Mouse (Mus musculus): Measurements from ENCODE around the gene Sim1. TPM values are rescaled to one million over a fixed set of nuclear protein-coding genes. Genes with fewer than 3 reads are reported as not detected.

Gene Sim1
- polyA plus RNA-seq, 1 experiment from 2014 or later, result not detected

DNA sequence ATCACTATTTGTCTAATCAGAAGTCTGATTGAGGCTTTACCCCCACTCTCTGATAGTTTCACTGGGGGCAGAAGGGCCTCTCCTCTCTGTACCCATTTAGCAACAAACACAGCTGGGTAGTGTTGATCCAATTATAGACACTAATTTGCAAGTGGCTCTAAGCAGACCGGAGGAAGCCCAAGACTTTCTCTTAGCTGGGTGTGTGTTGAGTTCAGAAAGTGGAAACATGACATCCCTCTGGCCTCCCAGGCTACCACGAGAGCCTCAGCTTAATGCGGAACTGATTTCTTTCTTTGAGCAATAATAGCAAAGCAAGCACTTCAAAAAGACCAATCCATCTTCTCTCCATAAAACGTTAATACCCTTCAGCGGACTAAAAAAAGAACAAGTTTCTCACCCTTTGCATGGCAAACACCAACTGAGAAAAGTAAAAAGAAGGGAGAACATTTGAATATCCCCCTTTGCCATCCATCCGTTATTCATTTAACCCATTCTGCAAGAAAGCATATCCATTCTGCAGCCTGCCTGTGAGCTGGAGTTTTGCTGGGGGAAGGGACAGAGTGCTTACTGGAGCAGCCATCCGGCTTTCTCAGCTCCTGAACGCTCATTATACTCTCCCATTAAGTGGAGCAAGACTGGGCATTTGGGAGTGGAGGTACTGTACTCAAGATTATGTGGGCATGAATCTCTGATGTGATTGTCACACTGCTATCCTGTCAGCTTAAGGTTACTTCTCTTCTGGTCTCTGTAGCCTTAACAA lies 117.0 kb downstream of the Sim1 start:
- Histone ChIP-seq H3K4me3 (no peak overlapping the region), H3K9me3 (replicated peaks) (no peaks in the 10 kb centered on the region), H3K4me2 (peak overlapping the region; percentile 38), H3K4me1 (replicated peaks) (peaks cover 9% of the 10 kb centered on the region), H3K27ac (no peak overlapping the region), H3K27me3 (no peaks in the 10 kb centered on the region), H3K9ac (no peak overlapping the region), H3K36me3 (no peaks in the 10 kb centered on the region)
- WGBS, result 28% methylated on average over 8 of the region's 8 CpGs
- ATAC-seq (replicated peaks; ENCODE audit: insufficient number of reproducible peaks, insufficient read depth, low FRiP score, low read depth), result no peak

DNA sequence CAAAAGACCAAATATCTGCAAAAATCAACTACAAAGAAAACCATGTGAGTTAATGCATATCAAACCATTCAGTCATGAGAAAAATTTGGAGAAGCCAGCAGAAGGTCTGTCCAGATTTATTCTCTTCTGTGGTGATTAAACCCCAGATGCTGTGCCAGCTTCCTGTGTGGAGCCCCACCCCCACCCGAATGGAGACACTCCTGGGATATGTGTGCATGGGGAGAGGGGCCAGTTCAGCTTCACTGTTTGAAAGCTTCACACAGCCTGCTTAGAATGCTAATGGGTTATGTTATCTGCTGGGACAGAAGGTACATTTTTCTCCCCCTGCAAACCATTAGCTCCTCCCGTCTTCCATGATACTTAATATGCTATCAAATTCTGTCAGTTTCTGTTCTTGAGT lies 120.3 kb downstream of the Sim1 start:
- no peaks in the 10 kb centered on the region for H3K27me3 ChIP-seq
- no peaks in the 10 kb centered on the region for H3K36me3 ChIP-seq
- H3K9me3 ChIP-seq (replicated peaks), result no peaks in the 10 kb centered on the region
- H3K4me2 ChIP-seq, result no peak overlapping the region
- 48% methylated on average over 2 of the region's 2 CpGs for WGBS
- ATAC-seq (replicated peaks; ENCODE audit: insufficient number of reproducible peaks, insufficient read depth, low FRiP score, low read depth), result no peak
- H3K4me3 ChIP-seq, result no peak overlapping the region
- H3K27ac ChIP-seq, result no peak overlapping the region
- no peak overlapping the region for H3K9ac ChIP-seq
- H3K4me1 ChIP-seq (replicated peaks), result peaks cover 9% of the 10 kb centered on the region

DNA sequence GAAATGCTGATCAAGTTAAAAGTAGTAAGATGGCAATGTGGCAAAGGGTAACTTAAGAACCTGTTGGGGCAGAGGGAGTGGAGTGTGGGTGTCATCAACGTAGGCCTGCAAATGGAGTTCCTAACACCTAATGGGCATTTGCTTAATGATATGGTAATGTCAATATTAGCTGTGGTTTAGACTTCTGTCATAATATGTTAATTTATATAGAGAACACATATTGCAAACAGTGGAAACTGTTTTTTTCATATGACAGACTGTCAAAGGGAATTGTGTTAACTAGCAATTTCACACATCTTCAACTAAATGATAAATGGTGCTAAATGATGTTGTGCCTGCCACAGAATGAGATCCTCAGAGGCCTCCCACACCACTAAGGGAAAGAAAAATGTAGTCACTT lies 120.8 kb downstream of the Sim1 start:
- no peaks in the 10 kb centered on the region for H3K36me3 ChIP-seq
- H3K4me3 ChIP-seq, result no peak overlapping the region
- WGBS, result 65% methylated on average over 1 of the region's 1 CpGs
- H3K4me1 ChIP-seq (replicated peaks), result peaks cover 9% of the 10 kb centered on the region
- no peaks in the 10 kb centered on the region for H3K9me3 ChIP-seq (replicated peaks)
- no peaks in the 10 kb centered on the region for H3K27me3 ChIP-seq
- ATAC-seq (replicated peaks; ENCODE audit: insufficient number of reproducible peaks, insufficient read depth, low FRiP score, low read depth), result no peak
- no peak overlapping the region for H3K4me2 ChIP-seq
- H3K9ac ChIP-seq, result no peak overlapping the region
- H3K27ac ChIP-seq, result no peak overlapping the region

DNA sequence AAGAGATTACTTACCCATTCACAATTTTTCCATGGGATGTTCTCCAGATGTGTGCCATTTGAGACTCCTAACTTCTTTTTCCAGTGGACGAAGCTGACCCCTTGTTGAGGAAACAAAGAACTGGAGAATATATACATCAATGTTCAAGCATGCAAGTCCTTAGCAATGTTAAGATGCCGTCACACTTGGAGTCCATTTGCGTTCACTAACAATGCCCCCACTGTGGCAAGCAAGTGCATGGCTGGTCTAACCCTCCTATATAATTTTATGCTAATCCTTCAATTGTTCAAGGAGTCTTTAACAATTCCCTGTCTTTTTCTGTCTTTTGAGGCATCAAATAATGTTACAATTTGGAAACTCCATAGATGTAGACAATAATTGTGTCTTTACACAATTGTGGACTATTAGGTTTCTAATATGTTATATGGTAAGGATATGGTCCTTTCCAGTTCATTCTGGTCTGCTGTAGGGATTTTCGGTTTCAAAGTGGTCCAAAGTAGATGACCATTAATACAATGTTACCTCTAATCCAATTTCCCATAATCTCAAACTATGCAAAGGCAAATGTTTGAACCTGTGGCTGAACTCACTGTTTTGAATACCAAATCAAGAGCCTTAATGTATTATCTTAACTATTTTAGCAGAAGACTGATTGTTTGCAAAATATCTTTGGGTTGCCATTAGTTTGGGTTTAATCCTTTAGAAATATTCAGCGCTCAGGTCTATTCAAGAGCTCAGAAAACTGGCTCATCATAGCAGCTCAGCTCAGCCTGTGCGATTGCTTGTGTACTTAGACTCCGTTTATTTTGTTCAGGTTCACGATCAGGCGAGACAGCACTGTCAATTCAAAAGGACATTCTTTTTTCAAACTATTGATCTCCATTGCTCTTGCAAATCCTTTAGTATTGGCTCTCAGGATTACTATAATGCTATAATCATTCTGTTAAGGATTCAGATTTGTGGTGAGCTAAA lies 129.0 kb downstream of the Sim1 start:
- Histone ChIP-seq H3K27ac (no peak overlapping the region), H3K4me2 (no peak overlapping the region), H3K4me1 (replicated peaks) (no peaks in the 10 kb centered on the region), H3K4me3 (no peak overlapping the region), H3K9ac (no peak overlapping the region), H3K27me3 (no peaks in the 10 kb centered on the region), H3K9me3 (replicated peaks) (no peaks in the 10 kb centered on the region), H3K36me3 (no peaks in the 10 kb centered on the region)
- 80% methylated on average over 9 of the region's 9 CpGs for WGBS
- ATAC-seq (replicated peaks; ENCODE audit: insufficient number of reproducible peaks, insufficient read depth, low FRiP score, low read depth), result no peak
